10 mouse cellular contexts compared by ENCODE assay signal in genomic region chr10:12820978-12821735, GRCm38 (mm10). TPM values are rescaled to one million over a fixed set of nuclear protein-coding genes. Genes with fewer than 3 reads are reported as not detected.
A peak's percentile ranks its signal among the peaks of the same experiment; 100 is the strongest.
DNase-seq lines count a peak whose midpoint lies in the region; ATAC-seq lines count a peak whose summit lies in the region.
"Had no signal": no experiment of that assay in that cellular context is flagged by ENCODE, and none has a peak within 500 bp of the region (broad histone marks: within the 10 kb centered on the region; RNA-seq: fewer than 3 reads in every experiment).

No protein-coding gene starts in this region.

- H3K4me1 ChIP-seq in hindbrain, embryonic 14.5 days (replicated peaks; ENCODE audit: control insufficient read depth, insufficient read depth, low read length), result no peaks in the 10 kb centered on the region

- H3K9ac ChIP-seq in hindbrain, embryonic 14.5 days, result no peak overlapping the region
- H3K9ac ChIP-seq: lung, embryonic 14.5 days had no signal

- ATAC-seq in hindbrain, embryonic 14.5 days (ENCODE audit: low FRiP score), result no peak

- no peaks in the 10 kb centered on the region for H3K36me3 ChIP-seq in hindbrain, embryonic 14.5 days (replicated peaks; ENCODE audit: control insufficient read depth, insufficient read depth)

- H3K27ac ChIP-seq in hindbrain, embryonic 14.5 days, result no peak overlapping the region

- H3K27me3 ChIP-seq in hindbrain, embryonic 14.5 days (ENCODE audit: control insufficient read depth, insufficient read depth, low read length), result no peaks in the 10 kb centered on the region

- intact Hi-C loops in left cerebral cortex, postnatal 4 days (cut with DNase I), result no loop called here

- WGBS in hindbrain, embryonic 14.5 days, result 93% methylated on average over 13 of the region's 13 CpGs

- H3K9me3 ChIP-seq in hindbrain, embryonic 14.5 days (ENCODE audit: control insufficient read depth, low read length), result no peaks in the 10 kb centered on the region

- DNase-seq in left cerebral cortex, adult 11 months (ENCODE audit: low spot score), result peak; percentile 47
- DNase-seq in left cerebral cortex, postnatal 4 days, result no peak
- DNase-seq in NIH3T3 (ENCODE audit: low read depth), result peak; percentile 78
- peak; percentile 62 for DNase-seq in gastrocnemius, postnatal 25 days
- peak; percentile 29 to 40 for DNase-seq in right cerebral cortex, postnatal 10 days (ENCODE audit: low spot score in 2 of 2)
- no peak for DNase-seq in lung, postnatal 10 days
- DNase-seq in cerebellum, adult 9-10 months, result no peak
- DNase-seq in hindbrain, embryonic 14.5 days (ENCODE audit: low spot score), result no peak
- DNase-seq: kidney, adult 9 months; lung, embryonic 14.5 days had no signal

- no peak overlapping the region for H3K4me3 ChIP-seq in hindbrain, embryonic 14.5 days (replicated peaks; ENCODE audit: low read length)

- H3K4me2 ChIP-seq in hindbrain, embryonic 14.5 days (replicated peaks), result no peak overlapping the region
- H3K4me2 ChIP-seq: lung, embryonic 14.5 days had no signal

RNA-seq across cellular contexts. Expression of gene Utrn, which starts 48.0 kb away (rescaled TPM):
- total RNA-seq in left cerebral cortex, postnatal 4 days (2021), result 10 to 100 TPM; 32.1 to 34.6 TPM
- 10 to 100 TPM; 29.6 to 39.0 TPM for total RNA-seq in gastrocnemius, postnatal 25 days (2021)
- polyA plus RNA-seq in hindbrain, embryonic 14.5 days (2014; fragmentation: Nextera tagmentation; extraction: Ambion mirVana), result 25.0 and 28.2 TPM in 2 replicates

Comparison
In these comparisons a context has a peak if more than half of its experiments do, and no peak if none do; other contexts are left out.
1. DNase-seq: peak in left cerebral cortex, adult 11 months (single experiment), NIH3T3 (single experiment), gastrocnemius, postnatal 25 days (single experiment) and right cerebral cortex, postnatal 10 days (2 of 2); none in left cerebral cortex, postnatal 4 days (single experiment), lung, postnatal 10 days (single experiment), cerebellum, adult 9-10 months (single experiment) and hindbrain, embryonic 14.5 days (single experiment).